Mouse (Mus musculus): ENCODE results near the gene Gm11733.
"Not testable (repeated sequence)": the region's sequence is repeated elsewhere in the genome, so short reads cannot be mapped to it uniquely, and the experiment has no call there.

Gm11733 gene

GRCm38 (mm10) chr11:117484198-117484597 is at the start of gene Gm11733:
Gm11733 (plus strand) TSS chr11:117484368.
- DNase-seq (ENCODE audit: low spot score in 2 of 2): peak; percentile 71 to 72

DNA sequence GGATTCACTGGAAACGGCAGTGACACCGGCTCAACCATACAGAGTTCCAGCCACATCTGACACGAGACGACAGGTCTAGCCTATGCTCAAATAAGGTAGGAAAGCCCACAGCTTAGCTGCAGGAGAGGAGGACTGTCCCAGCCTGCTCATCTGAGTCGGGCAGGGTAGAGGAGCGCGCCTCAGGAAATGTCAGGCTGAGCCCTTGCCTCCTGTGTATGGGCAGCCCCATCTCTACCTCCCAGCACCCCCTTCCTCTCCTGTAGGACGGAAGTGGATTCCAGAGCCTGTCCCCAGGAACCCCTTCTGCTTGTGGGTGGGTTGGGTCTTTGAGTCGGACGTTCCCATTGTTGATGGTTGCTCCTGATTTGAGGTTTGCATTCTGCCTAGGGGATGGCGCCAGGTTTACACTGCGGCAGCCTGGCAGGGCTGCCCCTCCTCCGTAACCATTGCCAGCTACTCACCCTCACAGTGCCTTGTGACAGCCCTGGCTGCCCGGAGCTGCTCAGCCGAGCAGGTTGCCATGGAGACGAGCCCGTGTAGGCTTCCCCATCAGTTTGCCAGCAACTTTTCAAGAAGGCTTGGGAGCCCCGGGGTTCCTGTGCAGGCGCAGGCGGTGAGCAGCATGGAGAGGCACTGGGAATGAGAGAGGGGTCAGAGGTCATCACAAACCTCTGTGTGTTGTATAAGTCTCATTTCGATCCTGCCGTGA is 47.6 kb upstream of the Gm11733 start:
- DNase-seq (ENCODE audit: low spot score in 2 of 2): peak; percentile 83 to 89

DNA sequence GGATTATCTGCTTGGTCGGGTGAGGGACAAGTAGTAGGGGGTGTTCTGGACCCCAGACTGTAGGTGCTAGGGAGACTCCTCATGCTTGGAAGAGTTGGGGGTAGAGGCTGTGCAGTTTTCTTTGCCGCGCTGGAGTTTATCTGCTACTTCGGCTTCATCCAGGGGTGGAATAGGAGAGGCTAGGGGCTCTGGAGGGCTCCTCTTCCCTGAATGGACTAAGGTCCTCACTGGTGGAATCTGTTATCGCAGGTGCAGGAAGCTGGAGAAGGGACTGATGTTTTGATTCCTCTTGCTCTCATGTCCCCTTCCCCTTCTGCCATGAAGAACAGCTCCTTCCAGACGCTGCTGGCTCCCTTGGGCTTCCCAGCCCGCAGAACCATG is 47.1 kb upstream of the Gm11733 start:
- no peak for DNase-seq (ENCODE audit: low spot score in 2 of 2)

DNA sequence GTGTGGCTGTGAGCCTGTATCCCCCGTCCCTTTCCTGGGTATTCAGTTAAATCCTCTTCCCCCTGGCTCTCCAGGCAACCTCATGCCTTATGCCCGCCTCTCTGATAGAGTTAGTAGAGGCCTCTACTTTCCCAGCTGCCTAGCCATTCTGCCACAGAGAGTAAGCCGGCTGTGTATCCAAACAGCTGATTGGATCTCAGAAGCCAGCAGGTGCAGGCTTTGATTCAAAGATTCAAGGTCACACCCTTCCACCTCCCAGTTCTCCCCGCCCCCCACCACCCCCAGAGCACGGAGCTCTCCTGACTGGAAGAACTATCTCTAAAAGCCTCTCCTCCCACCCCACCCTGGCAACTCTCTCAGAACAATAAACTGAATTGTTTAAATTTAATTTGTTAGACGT is 45.8 kb upstream of the Gm11733 start:
- DNase-seq (ENCODE audit: low spot score in 2 of 2): no peak

- DNase-seq (ENCODE audit: low spot score in 2 of 2): no peak
Measured at GRCm38 (mm10) chr11:117440865-117441425, 43.2 kb upstream of the Gm11733 start.

GRCm38 (mm10) chr11:117444090-117444489 is 40.1 kb upstream of the Gm11733 start:
- no peak for DNase-seq (ENCODE audit: low spot score in 2 of 2)

DNA sequence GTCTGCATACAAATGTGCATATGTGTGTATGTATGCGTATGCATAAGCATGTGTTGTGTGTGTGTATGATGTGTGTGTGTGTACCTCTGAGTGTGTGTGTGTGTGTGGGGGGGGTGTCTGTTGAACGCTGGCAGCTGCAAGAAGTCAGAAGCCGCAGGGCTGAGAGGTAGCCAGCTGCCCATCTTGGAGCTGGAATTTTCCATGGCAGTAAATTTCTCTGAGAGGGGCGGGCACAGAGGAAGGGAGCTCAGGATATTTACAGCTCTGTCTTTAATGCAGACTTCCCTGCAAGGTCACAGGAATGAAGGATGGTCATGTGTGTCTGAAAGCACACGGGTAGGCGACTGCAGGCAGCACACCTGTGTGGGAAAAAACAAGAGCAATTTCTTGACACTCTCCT is 38.5 kb upstream of the Gm11733 start:
- no peak for DNase-seq (ENCODE audit: low spot score in 2 of 2)

GRCm38 (mm10) chr11:117454086-117454485 is 30.1 kb upstream of the Gm11733 start:
- DNase-seq (ENCODE audit: low spot score in 2 of 2): no peak

GRCm38 (mm10) chr11:117459148-117459547 is 25.0 kb upstream of the Gm11733 start:
- no peak for DNase-seq (ENCODE audit: low spot score in 2 of 2)

DNA sequence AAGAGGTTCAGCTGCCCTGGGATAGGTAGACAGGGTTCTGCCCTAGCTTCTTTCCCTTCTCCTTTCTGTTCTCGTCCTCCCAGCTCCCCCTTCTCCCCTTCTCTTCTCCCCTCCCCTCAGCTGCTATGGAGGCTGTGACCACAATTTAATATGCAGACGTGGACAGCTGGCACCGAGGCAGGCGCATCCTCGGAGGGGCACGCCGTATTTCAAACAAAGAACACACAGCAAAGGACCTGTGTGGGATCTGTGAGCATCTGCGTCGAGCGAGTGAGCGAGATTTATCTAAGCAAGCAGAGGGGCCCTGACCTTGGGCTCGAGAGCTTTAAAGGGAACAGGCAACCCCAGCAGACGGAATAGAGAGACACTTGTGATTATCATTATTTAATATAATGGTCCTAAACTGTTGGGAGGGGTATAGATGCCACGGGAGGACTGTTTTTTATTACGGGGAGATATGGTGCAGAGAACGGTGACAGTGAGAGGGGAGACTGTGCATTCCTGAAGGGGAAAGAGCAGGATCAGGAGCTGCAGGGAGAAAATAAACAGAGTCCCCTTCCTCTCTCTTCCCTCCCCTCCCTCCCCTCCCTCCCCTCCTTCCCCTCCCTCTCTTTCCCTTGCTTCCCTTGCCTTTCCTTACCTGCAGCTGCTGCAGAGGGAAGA is 21.8 kb upstream of the Gm11733 start:
- DNase-seq (ENCODE audit: low spot score in 2 of 2): no peak

- DNase-seq (ENCODE audit: low spot score in 2 of 2): not testable (repeated sequence)
Measured at GRCm38 (mm10) chr11:117463416-117463815, 20.8 kb upstream of the Gm11733 start.

- no peak for DNase-seq (ENCODE audit: low spot score in 2 of 2)
Measured at GRCm38 (mm10) chr11:117466292-117466691, 17.9 kb upstream of the Gm11733 start.

GRCm38 (mm10) chr11:117466911-117467310 is 17.3 kb upstream of the Gm11733 start:
- no peak for DNase-seq (ENCODE audit: low spot score in 2 of 2)

- no peak for DNase-seq (ENCODE audit: low spot score in 2 of 2)
Measured at GRCm38 (mm10) chr11:117468585-117469363, 15.4 kb upstream of the Gm11733 start.

- no peak for DNase-seq (ENCODE audit: low spot score in 2 of 2)
Measured at GRCm38 (mm10) chr11:117469724-117470123, 14.4 kb upstream of the Gm11733 start.

- DNase-seq (ENCODE audit: low spot score in 2 of 2): no peak
Measured at GRCm38 (mm10) chr11:117470586-117471195, 13.5 kb upstream of the Gm11733 start.

DNA sequence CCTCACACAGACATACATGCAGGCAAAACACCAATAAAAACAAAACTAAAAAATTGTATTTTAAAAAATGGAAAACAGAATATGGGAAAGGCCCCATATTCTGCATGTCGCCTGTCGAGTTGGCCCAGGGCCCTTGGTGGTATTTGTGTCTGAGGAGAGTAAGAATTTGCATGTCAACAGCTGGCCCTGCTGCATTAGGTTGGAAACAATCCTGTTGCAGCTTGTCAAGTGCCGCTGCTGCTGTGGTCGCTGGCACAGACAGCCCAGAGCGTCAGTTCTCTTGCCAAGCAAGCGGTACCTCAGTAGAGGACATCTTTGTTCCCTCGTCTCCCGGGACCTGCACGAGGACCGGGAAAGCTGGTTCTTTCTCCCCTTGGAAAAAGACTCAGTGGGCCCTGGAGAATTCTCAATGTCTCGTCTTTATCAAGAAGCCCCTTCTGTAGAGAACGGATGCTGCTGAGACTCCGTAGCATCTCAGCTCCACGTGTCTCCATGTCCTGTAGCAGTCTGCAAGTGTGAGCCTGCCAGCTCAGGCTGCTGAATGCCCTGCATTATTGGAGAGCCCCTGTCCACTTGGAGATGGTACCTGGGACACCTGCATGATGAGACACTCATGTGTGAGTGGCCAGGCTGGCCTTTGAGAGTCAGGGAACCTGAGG is 12.4 kb upstream of the Gm11733 start:
- no peak for DNase-seq (ENCODE audit: low spot score in 2 of 2)

DNA sequence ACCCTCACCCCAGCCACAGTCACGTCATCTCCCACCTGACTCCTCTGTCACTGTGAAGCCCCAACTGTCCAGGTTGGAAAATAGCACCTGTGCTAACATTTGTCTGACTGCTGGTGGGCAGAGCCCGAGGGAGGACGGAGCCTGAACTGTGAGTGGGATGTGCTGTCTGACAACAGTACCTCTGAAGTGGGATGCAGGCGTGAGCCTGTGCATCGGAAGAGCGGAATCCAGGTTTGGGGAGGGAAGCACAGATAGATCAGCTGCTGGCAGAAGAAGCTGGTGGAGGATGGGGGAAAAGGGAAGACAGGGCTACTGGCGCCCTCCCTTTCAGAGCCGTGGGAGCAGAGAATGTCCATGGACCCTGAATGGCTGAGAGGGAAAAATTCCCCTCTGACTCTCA is 11.3 kb upstream of the Gm11733 start:
- DNase-seq (ENCODE audit: low spot score in 2 of 2): peak; percentile 59 to 64

GRCm38 (mm10) chr11:117475204-117475603 is 9.0 kb upstream of the Gm11733 start:
- no peak for DNase-seq (ENCODE audit: low spot score in 2 of 2)

DNA sequence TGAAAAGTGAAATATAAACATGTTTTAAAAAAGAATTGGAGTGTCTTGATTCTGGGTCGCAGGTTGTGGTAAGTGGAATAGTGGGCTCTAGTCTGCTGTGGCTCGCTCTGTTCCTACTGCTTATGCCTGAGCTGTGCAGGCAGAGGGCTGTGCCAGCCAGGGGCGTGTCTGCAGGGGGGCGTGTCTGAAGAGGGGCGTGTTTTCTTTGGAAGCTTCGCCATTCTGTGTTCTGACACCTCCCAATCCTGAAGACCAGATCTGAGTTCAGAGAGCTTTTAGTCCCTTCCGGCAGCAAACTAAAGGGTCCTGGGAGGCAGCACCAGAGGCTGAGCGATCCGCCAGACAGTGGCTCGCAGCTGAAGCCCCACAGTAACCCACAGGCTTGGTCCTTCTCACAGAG is 8.5 kb upstream of the Gm11733 start:
- DNase-seq (ENCODE audit: low spot score in 2 of 2): no peak

DNA sequence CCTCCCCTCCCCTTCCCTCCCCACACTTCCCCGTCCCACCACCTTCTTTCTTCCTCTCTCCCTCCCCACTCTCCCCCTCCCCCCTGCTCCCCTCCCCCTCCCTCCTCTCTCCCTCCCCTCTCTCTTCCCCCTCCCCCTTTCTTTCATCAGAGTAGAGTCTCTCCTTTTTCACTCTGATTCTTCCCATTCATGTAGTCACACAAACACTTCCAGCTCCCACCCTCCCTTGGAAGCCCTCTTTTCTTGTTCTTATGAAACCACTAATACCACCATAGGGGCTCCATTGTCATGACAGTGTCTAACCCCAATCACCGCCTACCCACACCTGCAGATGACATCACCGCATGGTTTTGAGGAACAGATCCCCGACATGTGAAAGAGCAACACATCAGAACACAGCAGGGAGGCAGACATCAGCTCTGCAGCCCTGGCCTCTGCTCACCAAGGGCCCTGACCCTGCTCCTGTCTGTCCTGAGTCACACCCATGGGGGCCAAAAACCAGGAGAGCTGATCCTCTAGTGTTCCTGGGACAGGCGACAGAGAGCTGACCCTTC is 7.5 kb upstream of the Gm11733 start:
- no peak for DNase-seq (ENCODE audit: low spot score in 2 of 2)

Data from right cerebral cortex, adult 2 months (tissue).